Mouse (Mus musculus) thymus, adult 2 months (tissue): ENCODE measurements around the gene Hc.

Experiments used
- CTCF ChIP-seq: fragments of 200-500 bp; IDR thresholded peaks from 2 replicates; pipeline ENCODE4 v1.5.1; 2012; ENCODE audit warnings: mild to moderate bottlenecking, control low read depth, low read length, moderate library complexity, borderline replicate concordance; ENCODE audit not compliant: control insufficient read depth, poor library complexity, insufficient read depth; ENCODE audit errors: extremely low read depth
- POLR2A ChIP-seq: fragments of 200-500 bp; IDR thresholded peaks from 2 replicates; pipeline ENCODE4 v1.6.1; 2012; ENCODE audit warnings: mild to moderate bottlenecking, low read length, control low read depth, moderate library complexity; ENCODE audit not compliant: control insufficient read depth, poor library complexity, insufficient read depth; ENCODE audit errors: extremely low read depth

DNA sequence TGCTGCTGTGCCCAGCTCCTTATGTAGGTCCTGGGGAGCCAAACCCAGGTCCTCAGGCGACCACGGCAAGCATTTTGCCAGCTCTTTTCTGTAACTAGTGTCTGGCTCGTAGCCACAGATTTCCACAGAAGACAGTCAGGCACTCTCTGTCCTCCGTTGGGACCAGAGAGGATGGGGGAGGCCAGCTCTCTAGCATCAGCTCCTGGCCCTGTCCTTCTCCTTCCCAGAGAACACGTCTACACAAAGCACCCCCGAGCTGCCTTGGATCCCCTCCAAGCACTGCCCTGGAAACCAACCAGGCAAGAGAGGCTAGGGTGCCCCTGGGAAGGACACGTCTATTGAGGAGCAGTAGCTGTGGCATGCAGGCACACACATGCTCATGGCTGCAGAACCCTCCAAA is 92.1 kb downstream of the Hc start:
- TF ChIP-seq CTCF, result no peak
- no peak for TF ChIP-seq POLR2A
